Mouse (Mus musculus): ENCODE data around the gene Coro1c. TPM values are rescaled to one million over a fixed set of nuclear protein-coding genes. Genes with fewer than 3 reads are reported as not detected.

Gene Coro1c
- total and polyA plus RNA-seq, 3 experiments: 77.3 to 158 (median 103) TPM

GRCm38 (mm10) chr5:113951693-113952071, 43.1 kb upstream of the Coro1c start (continued):
- TF ChIP-seq NRF1 (IDR thresholded peaks at IDR 0.05; ENCODE audit: insufficient read depth, low read depth, low read length, poor library complexity, severe bottlenecking): no peak

DNA sequence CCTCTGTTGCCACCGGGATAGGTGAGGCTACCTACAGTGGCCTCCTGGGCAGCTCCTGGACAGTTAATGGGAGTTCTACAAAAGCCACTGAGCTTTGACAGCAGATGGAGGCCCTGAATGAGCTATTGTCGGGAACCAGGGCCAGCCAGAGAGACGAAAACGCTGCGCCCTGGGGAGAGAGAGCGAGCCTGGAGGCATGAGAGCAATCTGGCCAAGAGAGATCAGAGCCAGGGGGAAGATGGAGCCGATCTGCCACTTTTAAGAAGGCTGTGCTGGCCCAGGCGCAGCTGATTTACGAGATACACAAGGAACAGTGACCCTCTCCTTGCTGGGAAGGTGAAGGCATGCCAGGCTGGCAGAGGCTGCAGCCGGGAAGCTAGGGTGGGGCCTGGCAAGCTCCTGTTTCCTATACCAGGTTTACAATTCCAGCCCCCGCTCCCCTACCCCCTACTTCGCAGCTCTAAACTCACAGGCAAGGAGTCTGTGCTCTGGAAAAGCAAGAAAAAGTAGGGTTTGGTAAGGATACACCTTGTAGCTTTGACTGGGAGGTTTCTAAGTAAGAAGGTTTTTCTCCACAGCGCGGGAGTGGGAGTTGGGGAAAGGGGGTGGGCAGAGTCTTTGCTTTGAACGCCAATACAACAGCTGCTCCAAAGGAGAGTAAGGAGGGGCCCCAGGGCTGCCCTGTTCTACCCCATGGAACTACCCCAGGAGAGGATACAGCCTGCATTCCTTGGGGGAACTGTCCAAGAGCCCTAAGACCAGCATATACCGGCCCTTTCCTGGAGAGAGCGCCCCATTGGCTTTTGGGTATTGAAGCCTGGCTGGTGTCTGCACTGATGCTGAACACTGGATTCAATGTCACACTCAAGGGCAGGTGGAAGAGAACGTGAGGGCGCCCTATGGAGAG, 42.5 kb upstream of the Coro1c start:
- no peak overlapping the region for H3K4me3 ChIP-seq (ENCODE audit: control insufficient read depth in 1 of 2, insufficient read depth in 1 of 2, low read depth in 2 of 2, low read length in 2 of 2)
- TF ChIP-seq MAX (IDR thresholded peaks at IDR 0.05; ENCODE audit: low read length) (no peak), SIN3A (IDR thresholded peaks at IDR 0.05; ENCODE audit: low read length) (no peak), RCOR1 (IDR thresholded peaks at IDR 0.05; ENCODE audit: low read depth, low read length) (no peak), POLR2AphosphoS5 (IDR thresholded peaks at IDR 0.05; ENCODE audit: borderline replicate concordance, low read depth, low read length) (no peak), ZKSCAN1 (IDR thresholded peaks at IDR 0.05; ENCODE audit: low read depth, low read length) (no peak), ZNF384 (IDR thresholded peaks at IDR 0.05; ENCODE audit: low read depth, low read length) (no peak), POLR2AphosphoS2 (IDR thresholded peaks at IDR 0.05; ENCODE audit: low read length) (no peak), MXI1 (IDR thresholded peaks at IDR 0.05; ENCODE audit: low read depth, low read length) (no peak), JUND (IDR thresholded peaks at IDR 0.05; ENCODE audit: low read depth, low read length) (no peak), USF2 (IDR thresholded peaks at IDR 0.05; ENCODE audit: borderline replicate concordance in 1 of 2, insufficient read depth in 1 of 2, low read depth in 1 of 2, low read length in 2 of 2) (no peak), E2F4 (IDR thresholded peaks at IDR 0.05; ENCODE audit: borderline replicate concordance, low read depth, low read length) (no peak), CHD2 (IDR thresholded peaks at IDR 0.05; ENCODE audit: low read length) (no peak), MYB (IDR thresholded peaks at IDR 0.05; ENCODE audit: low read depth, low read length) (no peak), GATA1 (IDR thresholded peaks at IDR 0.05; ENCODE audit: low read depth, low read length) (no peak), CTCF (IDR thresholded peaks at IDR 0.05 in 2 of 3, conservative IDR thresholded peaks at IDR 0.05 in 1 of 3; ENCODE audit: control insufficient read depth in 1 of 3, insufficient read depth in 1 of 3, low read depth in 2 of 3, low read length in 3 of 3, poor library complexity in 1 of 3, severe bottlenecking in 1 of 3) (no peak), HCFC1 (IDR thresholded peaks at IDR 0.05; ENCODE audit: low read depth, low read length) (no peak), SMC3 (IDR thresholded peaks at IDR 0.05; ENCODE audit: low read depth, low read length) (no peak), UBTF (IDR thresholded peaks at IDR 0.05; ENCODE audit: borderline replicate concordance, insufficient read depth, low read depth, low read length) (no peak), NELFE (IDR thresholded peaks at IDR 0.05; ENCODE audit: low read depth, low read length) (no peak)
- peaks cover 0 to 17% of the 10 kb centered on the region in 2 experiments; a peak in 2 of 4 replicates for H3K36me3 ChIP-seq (ENCODE audit: control insufficient read depth in 1 of 2, insufficient read depth in 2 of 2, low read length in 2 of 2)
- H3K27ac ChIP-seq (ENCODE audit: control insufficient read depth, low read depth, low read length): peak overlapping the region; percentile 83
- DNase-seq (ENCODE audit: low read depth, low spot score): no peak
- H3K9ac ChIP-seq (ENCODE audit: control insufficient read depth, low read depth, low read length, poor library complexity, severe bottlenecking): peak overlapping the region; percentile 44
- no peaks in the 10 kb centered on the region for H3K27me3 ChIP-seq (ENCODE audit: control insufficient read depth in 1 of 2, insufficient read depth in 2 of 2, low read length in 2 of 2)
- H3K79me2 ChIP-seq (ENCODE audit: control insufficient read depth, insufficient read depth, low read length, poor library complexity): no peaks in the 10 kb centered on the region
- peaks cover 3 to 24% of the 10 kb centered on the region in 2 experiments; a peak in 3 of 4 replicates for H3K4me1 ChIP-seq (ENCODE audit: control insufficient read depth in 1 of 2, insufficient read depth in 2 of 2, low read length in 2 of 2)
- no peaks in the 10 kb centered on the region for H3K9me3 ChIP-seq (replicated peaks; ENCODE audit: insufficient read depth, low read length)

All from MEL (cell line).